Mouse (Mus musculus) T-cell, adult 2 months (primary cell): ENCODE measurements around the gene Dennd2a.
"Not testable (repeated sequence)": the region's sequence is repeated elsewhere in the genome, so short reads cannot be mapped to it uniquely, and the experiment has no call there.

Experiments
- DNase-seq: peaks from one replicate; pipeline ENCODE4 v3.0.0; 2022; ENCODE audit warnings: low spot score

The Dennd2a gene

DNA sequence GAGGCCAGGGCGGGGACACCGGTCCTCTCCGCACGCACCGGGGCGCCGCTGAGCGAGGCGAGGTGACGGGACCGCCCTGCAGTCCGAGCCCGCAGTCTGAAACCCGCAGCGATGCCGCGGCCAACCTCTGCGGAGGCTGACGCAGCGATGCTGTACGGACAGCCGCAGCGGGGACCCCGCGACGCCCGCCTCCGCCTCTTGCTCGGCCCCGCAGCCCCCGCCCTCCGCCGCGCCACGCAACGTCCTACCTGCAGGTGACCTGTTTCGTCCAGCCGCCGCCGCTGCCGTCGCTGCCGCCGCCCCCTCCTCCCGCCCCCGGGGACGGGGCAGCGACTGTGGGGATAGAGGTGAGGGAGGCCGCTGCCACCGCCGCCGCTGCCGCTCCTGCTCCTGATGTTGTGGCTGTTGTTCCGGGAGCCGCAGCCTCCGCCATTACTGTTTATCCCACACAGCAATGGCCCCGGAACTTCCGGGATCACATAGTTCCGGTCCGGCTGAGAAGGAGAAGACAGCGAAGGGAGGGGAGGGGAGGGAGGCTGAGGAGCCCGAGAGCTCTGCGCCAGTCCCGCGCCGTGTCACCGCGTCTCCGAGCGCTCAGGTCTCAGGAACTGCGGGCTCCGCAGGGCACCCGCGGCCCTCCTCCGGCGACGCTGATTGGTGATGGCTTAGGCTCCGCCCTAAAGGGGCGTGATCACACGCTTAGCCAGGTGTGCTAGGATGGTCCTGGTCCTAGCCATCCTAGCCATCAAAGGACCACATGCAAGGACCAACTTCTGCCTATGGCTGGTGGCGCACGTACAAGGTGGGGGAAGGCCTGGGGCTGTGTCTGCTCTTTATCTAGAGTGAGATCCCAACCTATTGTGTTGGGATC, 137.6 kb downstream of the Dennd2a start, which contains the start of gene Mkrn1:
Gene Mkrn1 (minus strand): TSS at position 612 of the 871 bp plus-strand sequence.
- DNase-seq, result peak; percentile 84

DNA sequence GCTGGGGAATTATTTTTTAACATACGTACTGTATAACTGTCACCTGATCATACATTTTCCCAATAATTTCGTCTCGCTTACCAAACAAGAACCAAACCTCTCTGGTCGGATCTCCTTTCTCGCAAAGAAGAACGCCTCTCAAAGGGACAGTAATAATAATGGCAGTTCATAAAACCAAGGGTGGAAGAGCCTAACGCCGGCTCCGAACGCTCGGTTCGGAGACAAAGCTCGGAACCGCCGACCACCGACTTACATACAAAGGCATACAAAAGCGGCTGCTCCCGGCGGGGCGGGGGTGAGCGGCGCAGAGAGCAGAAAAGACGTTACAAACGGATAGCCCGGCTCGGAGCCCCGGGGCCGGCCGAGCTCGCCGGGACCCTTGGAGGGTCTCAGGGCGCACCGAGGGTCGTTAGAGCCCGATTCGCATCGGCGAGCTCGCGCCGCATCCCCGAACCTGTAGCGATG, 138.2 kb downstream of the Dennd2a start:
- no peak for DNase-seq

DNA sequence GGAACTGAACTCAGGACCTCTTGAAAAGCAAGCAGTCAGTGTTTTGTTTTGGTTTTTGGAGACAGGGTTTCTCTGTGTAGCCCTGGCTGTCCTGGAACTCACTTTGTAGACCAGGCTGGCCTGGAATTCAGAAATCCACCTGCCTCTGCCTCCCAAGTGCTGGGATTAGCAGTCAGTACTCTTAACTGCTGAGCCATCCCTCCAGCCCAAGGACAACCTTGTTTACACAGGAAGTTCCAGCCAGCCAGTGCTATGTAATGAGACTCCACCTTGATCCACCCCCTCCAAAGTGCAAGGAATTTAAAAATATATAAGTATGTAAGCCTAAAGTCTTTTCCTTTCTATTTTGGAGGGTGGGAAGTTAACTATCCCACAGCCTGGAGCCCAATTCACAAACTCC, 141.0 kb downstream of the Dennd2a start:
- DNase-seq, result not testable (repeated sequence)

DNA sequence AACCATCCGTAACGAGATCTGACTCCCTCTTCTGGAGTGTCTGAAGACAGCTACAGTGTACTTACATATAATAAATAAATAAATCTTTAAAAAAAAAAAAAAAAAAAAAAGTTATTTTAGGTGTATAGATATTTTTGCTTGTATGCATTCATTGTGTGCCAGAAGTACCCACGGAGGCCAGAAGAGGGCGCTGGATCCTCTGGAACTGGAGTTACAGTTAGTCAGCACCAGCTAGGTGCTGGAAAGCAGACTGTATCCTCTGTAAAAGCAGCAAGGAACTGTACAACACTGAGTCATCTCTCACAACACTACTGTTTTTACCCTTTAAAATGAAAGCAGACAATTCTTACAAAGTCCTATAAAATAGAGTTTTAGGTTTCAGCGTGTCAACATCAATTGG, 141.9 kb downstream of the Dennd2a start:
- peak; percentile 80 for DNase-seq

DNA sequence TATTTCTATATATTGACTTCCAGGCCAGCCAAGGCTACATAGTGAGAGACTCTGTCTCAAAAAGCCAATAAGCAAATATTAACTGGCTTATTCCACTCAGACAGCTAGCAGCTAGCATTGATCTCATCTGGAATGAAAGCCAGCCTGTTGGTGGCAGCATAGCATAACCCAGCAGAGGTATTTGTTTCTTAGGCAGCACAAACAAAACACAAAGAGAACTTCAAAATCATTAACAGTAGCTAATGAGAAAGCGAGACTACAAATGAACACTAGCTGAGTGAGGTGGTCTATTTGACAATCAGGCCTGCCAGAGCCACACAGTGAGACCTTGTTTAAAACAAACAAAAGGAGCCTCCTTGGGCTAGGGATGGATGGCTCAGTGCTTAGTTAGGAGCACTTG, 143.6 kb downstream of the Dennd2a start:
- DNase-seq, result no peak
